Mouse (Mus musculus): ENCODE measurements at regions not wholly inside any gene's neighbourhood (a gene's known extent, or its start where the extent isn't known, plus 50 kb on each side); places are given as distances from the start of the nearest gene placed in this dataset.

GRCm38 (mm10) chr16:49580708-49581107, 118.3 kb upstream of the Ift57 start:
- TF ChIP-seq CTCF (IDR thresholded peaks at IDR 0.05; ENCODE audit: control insufficient read depth, insufficient read depth, insufficient read length) (no peak), USF1 (IDR thresholded peaks at IDR 0.05; ENCODE audit: low read depth) (no peak), MAX (IDR thresholded peaks at IDR 0.05) (no peak), CEBPB (IDR thresholded peaks at IDR 0.05; ENCODE audit: low read depth) (no peak), MYOG (IDR thresholded peaks at IDR 0.05; ENCODE audit: control insufficient read depth, extremely low read depth, insufficient read length) (no peak)

Measured in C2C12 (cell line).